Mouse (Mus musculus): Measurements from ENCODE around the gene Elk3.

DNA sequence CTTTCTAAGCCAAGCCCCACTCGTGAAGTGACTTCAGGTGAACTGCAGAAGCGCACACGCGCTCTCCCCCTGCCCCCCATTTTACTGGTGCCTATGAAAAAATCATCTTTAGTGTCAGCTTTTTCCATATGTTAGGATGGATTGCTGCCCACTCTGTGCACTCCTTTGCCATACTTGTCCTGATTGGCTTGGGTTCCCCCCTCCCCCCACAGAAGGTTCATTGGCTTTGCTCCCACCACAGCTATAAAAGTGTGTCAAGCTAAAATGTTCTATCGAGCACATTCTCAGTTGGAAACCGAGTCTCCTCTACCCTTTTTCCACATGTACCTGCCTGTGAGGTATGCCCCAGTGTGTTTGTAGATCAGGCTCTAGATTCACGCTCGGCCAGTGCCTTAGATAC, 59.5 kb downstream of the Elk3 start:
- TF ChIP-seq CTCF (IDR thresholded peaks at IDR 0.05; ENCODE audit: borderline replicate concordance, control insufficient read depth, extremely low read depth, insufficient read depth, low read length, poor library complexity): no peak
- TF ChIP-seq POLR2A (IDR thresholded peaks at IDR 0.05; ENCODE audit: control insufficient read depth, extremely low read depth, insufficient read depth, low read length, poor library complexity): no peak
